Mouse (Mus musculus): ENCODE data around the gene Dmrtb1. TPM values are rescaled to one million over a fixed set of nuclear protein-coding genes. Genes with fewer than 3 reads are reported as not detected.
A peak's percentile ranks its signal among the peaks of the same experiment; 100 is the strongest.

Gene Dmrtb1
- polyA plus RNA-seq, 1 experiment, result not detected

GRCm38 (mm10) chr4:107717718-107718313 lies 33.8 kb upstream of the Dmrtb1 start:
- TF ChIP-seq GATA1 (IDR thresholded peaks at IDR 0.05; ENCODE audit: borderline replicate concordance, low read length) (no peak), FLI1 (IDR thresholded peaks at IDR 0.05; ENCODE audit: low read length) (no peak)
- peaks cover 5% of the 10 kb centered on the region; the same call in 1 of the 2 replicates for H3K4me1 ChIP-seq

DNA sequence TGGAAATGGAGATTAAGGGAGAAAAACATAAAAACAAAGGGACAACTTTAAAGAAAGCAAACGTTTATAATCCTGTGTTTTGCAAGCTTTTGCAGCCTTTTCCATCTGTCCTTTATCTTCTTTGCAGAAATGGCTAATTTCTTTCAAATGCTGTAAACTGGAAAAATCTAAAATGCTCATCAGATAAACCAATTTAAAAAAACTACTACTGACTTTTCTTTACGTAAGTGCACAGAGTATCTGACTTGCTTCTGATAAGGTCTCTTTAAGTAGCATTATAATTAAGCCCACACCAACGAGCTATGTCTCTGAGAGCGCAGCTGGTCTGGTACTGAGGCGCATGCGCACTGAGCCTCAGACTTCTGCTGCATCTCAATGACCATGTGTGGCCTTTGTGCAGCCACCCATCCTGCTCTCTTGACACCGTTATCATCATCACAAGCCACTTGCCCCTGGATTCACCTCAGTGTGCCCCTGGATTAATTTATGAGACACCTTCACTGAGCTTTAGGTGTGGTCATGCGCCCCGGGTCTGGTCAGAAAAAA lies 32.8 kb upstream of the Dmrtb1 start:
- peaks cover 5% of the 10 kb centered on the region; the same call in 1 of the 2 replicates for H3K4me1 ChIP-seq
- peaks cover 45% of the 10 kb centered on the region for H3K27me3 ChIP-seq (replicated peaks)
- TF ChIP-seq FLI1 (IDR thresholded peaks at IDR 0.05; ENCODE audit: low read length) (no peak), GATA1 (IDR thresholded peaks at IDR 0.05; ENCODE audit: borderline replicate concordance, low read length) (no peak)
- H3K4me3 ChIP-seq (replicated peaks), result no peak overlapping the region
- peaks cover 15% of the 10 kb centered on the region for H3K9me3 ChIP-seq
- H3K36me3 ChIP-seq (replicated peaks; ENCODE audit: low read length), result no peaks in the 10 kb centered on the region

More at GRCm38 (mm10) chr4:107717718-107718313, 33.8 kb upstream of the Dmrtb1 start:
- peaks cover 51% of the 10 kb centered on the region for H3K27me3 ChIP-seq (replicated peaks)
- H3K36me3 ChIP-seq (replicated peaks; ENCODE audit: low read length), result no peaks in the 10 kb centered on the region
- H3K4me3 ChIP-seq (replicated peaks), result no peak overlapping the region
- H3K9me3 ChIP-seq, result peaks cover 24% of the 10 kb centered on the region

- no peaks in the 10 kb centered on the region for H3K36me3 ChIP-seq (replicated peaks; ENCODE audit: low read length)
- H3K4me3 ChIP-seq (replicated peaks), result no peak overlapping the region
- H3K27me3 ChIP-seq (replicated peaks), result peaks cover 33% of the 10 kb centered on the region
- peaks cover 4% of the 10 kb centered on the region; the same call in 1 of the 2 replicates for H3K4me1 ChIP-seq
- H3K9me3 ChIP-seq, result peaks cover 12% of the 10 kb centered on the region
- TF ChIP-seq GATA1 (IDR thresholded peaks at IDR 0.05; ENCODE audit: borderline replicate concordance, low read length), result no peak
- TF ChIP-seq FLI1 (IDR thresholded peaks at IDR 0.05; ENCODE audit: low read length), result no peak
Observed at GRCm38 (mm10) chr4:107706884-107707283, 22.9 kb upstream of the Dmrtb1 start.

DNA sequence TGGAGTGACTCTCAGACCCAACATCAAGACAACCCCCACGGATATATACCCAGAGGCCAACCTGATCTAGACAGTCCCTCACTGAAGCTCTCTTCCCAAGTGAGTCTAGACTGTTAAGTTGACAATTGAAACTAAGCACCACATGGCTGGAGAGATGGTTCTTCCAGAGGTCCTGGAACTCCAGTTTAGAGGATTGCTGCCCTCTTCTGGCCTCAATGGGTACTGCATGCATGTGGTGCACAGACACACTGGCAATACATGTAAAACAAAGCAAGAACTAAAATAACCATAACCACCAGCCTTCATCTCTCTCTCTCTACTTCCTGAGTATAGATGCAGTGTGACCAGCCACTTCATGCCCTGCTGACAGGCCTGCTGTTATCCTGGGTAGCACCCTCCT lies 20.2 kb upstream of the Dmrtb1 start:
- no peaks in the 10 kb centered on the region for H3K36me3 ChIP-seq (replicated peaks; ENCODE audit: low read length)
- peaks cover 4% of the 10 kb centered on the region; the same call in 1 of the 2 replicates for H3K4me1 ChIP-seq
- H3K9me3 ChIP-seq, result peaks cover 12% of the 10 kb centered on the region
- no peak overlapping the region for H3K4me3 ChIP-seq (replicated peaks)
- no peak for TF ChIP-seq GATA1 (IDR thresholded peaks at IDR 0.05; ENCODE audit: borderline replicate concordance, low read length)
- peaks cover 42% of the 10 kb centered on the region for H3K27me3 ChIP-seq (replicated peaks)

GRCm38 (mm10) chr4:107701679-107702078 lies 17.6 kb upstream of the Dmrtb1 start:
- TF ChIP-seq FLI1 (IDR thresholded peaks at IDR 0.05; ENCODE audit: low read length) (no peak), GATA1 (IDR thresholded peaks at IDR 0.05; ENCODE audit: borderline replicate concordance, low read length) (no peak)
- no peaks in the 10 kb centered on the region for H3K36me3 ChIP-seq (replicated peaks; ENCODE audit: low read length)
- peaks cover 4% of the 10 kb centered on the region; the same call in 1 of the 2 replicates for H3K4me1 ChIP-seq
- H3K27me3 ChIP-seq (replicated peaks), result peaks cover 34% of the 10 kb centered on the region
- no peak overlapping the region for H3K4me3 ChIP-seq (replicated peaks)
- H3K9me3 ChIP-seq, result peaks cover 12% of the 10 kb centered on the region

DNA sequence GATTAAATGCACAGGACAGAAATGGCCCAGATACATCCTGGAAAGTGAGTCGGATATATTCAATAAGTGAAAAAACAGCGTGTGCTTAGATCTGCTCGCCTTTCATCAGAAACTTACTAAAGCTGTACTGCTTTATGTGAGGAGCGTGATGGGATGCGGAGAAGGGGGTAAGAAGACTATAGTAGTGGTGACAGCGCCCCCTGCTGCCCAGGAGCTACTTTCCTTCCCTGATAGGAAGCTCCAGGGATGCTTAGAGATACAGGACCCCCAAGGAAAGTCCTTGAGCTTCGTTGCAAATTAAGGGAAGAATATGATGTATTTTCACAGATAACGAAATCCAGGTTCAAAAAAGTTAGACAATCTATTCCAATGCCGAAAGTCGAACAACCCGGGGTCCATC lies 17.1 kb upstream of the Dmrtb1 start:
- peaks cover 31% of the 10 kb centered on the region for H3K27me3 ChIP-seq (replicated peaks)
- no peaks in the 10 kb centered on the region for H3K36me3 ChIP-seq (replicated peaks; ENCODE audit: low read length)

GRCm38 (mm10) chr4:107699271-107699670 lies 15.2 kb upstream of the Dmrtb1 start:
- no peak overlapping the region for H3K4me3 ChIP-seq (replicated peaks)
- H3K9me3 ChIP-seq, result peaks cover 8% of the 10 kb centered on the region
- peaks cover 34% of the 10 kb centered on the region for H3K27me3 ChIP-seq (replicated peaks)
- H3K4me1 ChIP-seq, result no peaks in the 10 kb centered on the region
- TF ChIP-seq GATA1 (IDR thresholded peaks at IDR 0.05; ENCODE audit: borderline replicate concordance, low read length), result no peak
- TF ChIP-seq FLI1 (IDR thresholded peaks at IDR 0.05; ENCODE audit: low read length), result no peak
- no peaks in the 10 kb centered on the region for H3K36me3 ChIP-seq (replicated peaks; ENCODE audit: low read length)

More for the DNA sequence above, 17.1 kb upstream of the Dmrtb1 start:
- TF ChIP-seq GATA1 (IDR thresholded peaks at IDR 0.05; ENCODE audit: borderline replicate concordance, low read length), result no peak
- no peak for TF ChIP-seq FLI1 (IDR thresholded peaks at IDR 0.05; ENCODE audit: low read length)
- peaks cover 12% of the 10 kb centered on the region for H3K9me3 ChIP-seq
- no peak overlapping the region for H3K4me3 ChIP-seq (replicated peaks)
- peaks cover 4% of the 10 kb centered on the region; the same call in 1 of the 2 replicates for H3K4me1 ChIP-seq

DNA sequence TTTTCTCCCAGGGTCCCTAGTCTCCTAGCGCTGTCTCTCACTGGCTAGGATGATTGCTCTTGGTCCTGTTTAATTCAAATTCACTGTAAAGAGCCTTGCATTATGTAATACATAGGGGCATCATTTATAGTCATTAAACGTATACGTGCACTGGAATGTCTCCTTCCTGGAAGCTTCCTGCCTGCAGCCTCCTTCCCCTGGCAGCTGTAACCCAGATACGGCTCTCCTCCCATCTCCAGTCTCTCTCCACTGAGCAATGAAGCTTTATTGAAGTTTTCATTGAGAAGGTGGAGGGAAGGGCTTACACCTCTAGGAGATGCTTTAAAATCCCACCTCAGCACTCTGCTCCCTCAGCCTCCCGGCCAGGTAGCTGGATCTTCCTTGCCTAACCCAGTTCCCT lies 9.8 kb upstream of the Dmrtb1 start:
- Histone ChIP-seq H3K9me3 (no peaks in the 10 kb centered on the region), H3K36me3 (replicated peaks; ENCODE audit: low read length) (no peaks in the 10 kb centered on the region), H3K4me3 (replicated peaks) (no peak overlapping the region), H3K27me3 (replicated peaks) (peaks cover 38% of the 10 kb centered on the region), H3K4me1 (no peaks in the 10 kb centered on the region)
- no peak for TF ChIP-seq GATA1 (IDR thresholded peaks at IDR 0.05; ENCODE audit: borderline replicate concordance, low read length)
- TF ChIP-seq FLI1 (IDR thresholded peaks at IDR 0.05; ENCODE audit: low read length), result no peak

- Histone ChIP-seq H3K9me3 (no peaks in the 10 kb centered on the region), H3K4me3 (replicated peaks) (peak overlapping the region; percentile 76), H3K4me1 (peaks cover 5% of the 10 kb centered on the region), H3K27me3 (replicated peaks) (peaks cover 45% of the 10 kb centered on the region), H3K36me3 (replicated peaks; ENCODE audit: low read length) (no peaks in the 10 kb centered on the region)
- TF ChIP-seq GATA1 (IDR thresholded peaks at IDR 0.05; ENCODE audit: borderline replicate concordance, low read length), result no peak
Observed at GRCm38 (mm10) chr4:107688213-107688612, 4.2 kb upstream of the Dmrtb1 start.

DNA sequence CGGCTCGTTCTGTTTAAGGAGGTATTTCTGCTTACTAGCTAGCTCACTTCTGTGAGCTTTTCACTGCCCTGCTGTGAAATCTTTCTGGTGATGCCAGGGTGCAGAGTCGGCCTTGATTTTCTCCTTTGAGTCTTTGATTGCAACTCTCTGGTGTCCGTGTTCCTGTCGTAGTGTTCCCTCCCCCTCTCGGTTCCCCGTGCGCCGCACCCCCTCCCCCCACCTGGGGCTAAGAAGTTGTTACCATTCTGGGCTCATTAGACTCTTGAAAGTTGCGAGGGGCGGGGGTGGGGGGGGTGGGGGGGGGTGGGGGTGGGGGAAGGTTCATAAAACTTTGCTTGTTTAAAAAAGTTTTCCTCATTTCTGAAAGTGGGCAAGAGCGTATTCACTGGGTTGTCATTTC lies 3.1 kb upstream of the Dmrtb1 start:
- peaks cover 5% of the 10 kb centered on the region for H3K4me1 ChIP-seq
- no peak overlapping the region for H3K4me3 ChIP-seq (replicated peaks)
- H3K9me3 ChIP-seq, result no peaks in the 10 kb centered on the region
- peaks cover 36% of the 10 kb centered on the region for H3K27me3 ChIP-seq (replicated peaks)
- H3K36me3 ChIP-seq (replicated peaks; ENCODE audit: low read length), result no peaks in the 10 kb centered on the region
- TF ChIP-seq GATA1 (IDR thresholded peaks at IDR 0.05; ENCODE audit: borderline replicate concordance, low read length) (no peak), FLI1 (IDR thresholded peaks at IDR 0.05; ENCODE audit: low read length) (no peak)

Measured in megakaryocyte, embryonic 14.5 days (primary cell).